Mouse (Mus musculus) frontal cortex, postnatal 10 days (tissue): ENCODE results near the gene Gm5072.
"Not testable (repeated sequence)": the region's sequence is repeated elsewhere in the genome, so short reads cannot be mapped to it uniquely, and the experiment has no call there.

Experiments
- DNase-seq, 2 experiments: peaks; one replicate each; pipeline ENCODE4 v3.0.0; 2022; ENCODE audit warnings: low spot score in 2 of 2, mixed read lengths in 1 of 2

The Gm5072 gene

DNA sequence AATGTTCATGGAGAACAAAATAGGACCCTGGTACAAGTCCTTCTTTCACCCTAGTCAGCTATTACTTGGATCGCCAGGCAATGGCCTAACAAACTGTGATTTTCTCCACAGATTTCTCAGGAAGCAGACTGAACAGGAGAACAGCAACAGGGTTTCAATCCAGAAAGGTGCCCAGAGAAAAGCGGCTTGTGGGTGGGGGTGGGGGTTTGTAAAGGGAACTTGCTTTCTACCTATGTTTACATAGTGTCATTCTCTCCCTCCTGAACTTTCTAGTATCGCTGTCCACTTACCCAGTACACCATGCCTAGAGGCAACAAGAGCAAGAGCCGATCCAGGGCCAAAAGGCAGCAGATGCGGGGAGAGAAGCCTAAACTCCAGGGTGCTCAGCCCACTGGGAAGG, at the start of gene Gm5072:
Gene Gm5072, plus strand, starts transcription at position 301 of the 400 bp plus-strand sequence.
- DNase-seq = not testable (repeated sequence)
